Mouse (Mus musculus): ENCODE results near the gene Cdkal1.

Gene Cdkal1

GRCm38 (mm10) chr13:29161436-29161835 is 694.0 kb downstream of the Cdkal1 start:
- DNase-seq, result no peak

- no peak for DNase-seq
These were observed 698.8 kb downstream of the Cdkal1 start for GRCm38 (mm10) chr13:29156703-29157102.

GRCm38 (mm10) chr13:29155297-29155696 is 700.2 kb downstream of the Cdkal1 start:
- no peak for DNase-seq

GRCm38 (mm10) chr13:29150120-29150519 is 705.4 kb downstream of the Cdkal1 start:
- DNase-seq, result no peak

GRCm38 (mm10) chr13:29149404-29149803 is 706.1 kb downstream of the Cdkal1 start:
- no peak for DNase-seq

GRCm38 (mm10) chr13:29148616-29149015 is 706.9 kb downstream of the Cdkal1 start:
- DNase-seq, result no peak
